Mouse (Mus musculus) urinary bladder, adult 2 months (tissue): ENCODE data around the gene Rgl1. TPM values are rescaled to one million over a fixed set of nuclear protein-coding genes. Genes with fewer than 3 reads are reported as not detected.

ENCODE experiments used
- DNase-seq: peaks from one replicate; pipeline ENCODE4 v3.0.0; 2022; ENCODE audit warnings: low spot score
- polyA plus RNA-seq: library from polyadenylated mRNA; depleted of rRNA; stranded (reverse); fragments of >200 nt; gene quantifications from 2 replicates; pipeline ENCODE4 v1.2.3, GENCODE M21; 2012; rRNA removed

The Rgl1 gene
- polyA plus RNA-seq, 1 experiment = 31.0 TPM

DNA sequence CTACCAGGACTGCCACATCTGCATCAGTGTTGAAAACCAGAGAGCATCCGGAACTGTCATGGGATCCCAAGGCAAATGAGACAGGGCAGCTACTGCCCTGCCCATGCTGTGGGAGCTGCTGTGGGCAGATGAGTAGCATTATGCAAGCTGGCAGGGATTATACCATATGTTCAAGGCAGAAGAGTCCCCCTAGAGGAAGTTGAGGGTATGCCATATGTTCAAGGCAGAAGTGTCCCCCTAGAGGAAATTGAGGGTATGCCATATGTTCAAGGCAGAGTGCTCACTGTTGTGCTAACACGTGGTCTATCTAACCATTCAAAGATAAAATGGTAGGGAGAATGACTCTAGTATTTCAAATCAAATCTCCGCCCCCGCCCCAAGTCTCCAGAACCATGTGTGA lies 254.9 kb downstream of the Rgl1 start:
- DNase-seq = no peak

DNA sequence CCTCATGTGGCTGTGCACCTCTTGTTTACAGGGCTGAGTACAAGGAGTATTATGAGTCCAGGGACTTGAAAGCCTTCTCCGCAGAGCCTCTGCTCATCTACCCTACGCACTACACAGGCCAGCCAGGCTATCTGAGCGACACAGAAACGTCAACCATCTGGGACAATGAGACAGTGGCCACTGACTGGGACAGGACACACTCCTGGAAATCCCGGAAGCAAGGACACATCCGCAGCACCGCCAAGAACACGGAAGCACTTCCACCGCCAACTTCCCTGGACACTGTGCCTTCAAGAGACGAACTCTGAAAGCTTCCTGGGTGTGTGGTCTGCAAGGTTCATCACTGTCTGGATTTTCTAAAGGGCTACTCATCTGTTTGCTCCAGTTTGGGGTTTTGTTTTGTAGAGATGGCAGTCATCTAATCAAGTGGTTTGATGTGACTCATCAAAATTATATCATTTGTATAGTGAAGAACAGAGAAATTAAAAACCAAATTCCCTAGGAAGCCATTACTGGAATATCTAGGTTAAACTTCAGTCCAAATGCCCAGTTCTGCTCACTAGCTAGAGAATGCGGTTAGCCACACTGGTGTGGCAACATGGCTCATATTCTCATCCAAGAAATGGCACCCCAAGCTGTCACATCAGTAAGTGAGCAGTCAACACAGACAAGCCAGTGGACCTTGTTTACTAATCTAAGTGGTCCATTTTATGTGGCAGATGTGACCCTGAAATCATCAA lies 257.5 kb downstream of the Rgl1 start:
- DNase-seq = no peak

DNA sequence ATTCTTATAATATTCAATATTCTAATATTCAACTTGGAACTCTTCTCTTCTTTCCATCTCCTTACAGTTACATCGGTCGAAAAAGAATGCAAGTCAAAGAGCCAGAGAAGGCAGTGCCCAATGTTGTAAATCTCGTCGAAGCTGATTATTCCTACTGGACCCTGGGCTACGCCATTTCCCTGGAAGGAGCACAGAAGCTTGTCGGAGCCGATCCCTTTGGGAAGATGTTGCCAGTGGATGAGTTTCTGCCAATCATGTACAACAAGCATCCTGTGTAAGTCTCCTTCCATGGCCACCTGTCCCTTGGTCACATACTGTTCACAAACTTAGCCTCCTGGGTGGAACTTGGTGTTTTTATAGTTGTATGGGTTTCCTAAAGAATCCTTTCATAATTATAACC lies 259.4 kb downstream of the Rgl1 start:
- no peak for DNase-seq

DNA sequence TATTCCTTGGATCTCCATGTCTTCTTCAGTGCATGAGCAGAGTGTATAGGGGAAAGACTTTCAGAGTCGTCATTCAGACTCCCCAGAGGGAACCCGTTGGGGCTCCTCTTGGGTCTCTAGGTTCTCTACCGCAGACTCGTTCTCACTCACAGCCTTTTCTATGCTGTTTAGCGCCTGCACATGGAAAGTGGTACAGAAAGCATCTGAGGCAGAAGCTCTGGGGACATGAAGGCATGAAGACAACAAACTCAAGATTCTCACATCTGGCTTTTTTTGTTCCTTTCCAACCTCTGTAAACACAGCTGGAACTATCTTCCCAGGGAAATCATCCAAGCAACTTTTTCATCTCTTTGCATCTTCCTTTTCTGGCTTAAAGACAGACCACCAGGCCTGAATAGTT lies 260.0 kb downstream of the Rgl1 start:
- DNase-seq = no peak

DNA sequence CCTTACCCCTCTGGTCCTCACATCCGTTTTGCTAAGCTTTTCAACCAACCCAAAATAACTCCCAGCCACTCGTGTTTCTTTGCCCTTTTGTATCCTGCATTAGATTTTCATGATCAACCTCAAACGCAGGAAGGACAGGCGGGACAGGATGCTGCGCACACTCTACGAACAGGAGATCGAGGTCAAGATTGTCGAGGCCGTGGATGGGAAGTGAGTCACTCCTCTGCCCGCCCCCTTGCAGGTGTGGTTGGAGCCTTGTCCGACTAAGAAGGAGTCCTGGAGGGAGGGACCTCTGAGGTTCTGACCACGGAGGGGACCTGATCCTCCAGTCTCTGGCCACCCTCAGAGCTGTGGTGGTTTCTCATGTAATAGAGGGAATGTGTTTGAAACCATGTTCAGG lies 266.3 kb downstream of the Rgl1 start:
- no peak for DNase-seq

DNA sequence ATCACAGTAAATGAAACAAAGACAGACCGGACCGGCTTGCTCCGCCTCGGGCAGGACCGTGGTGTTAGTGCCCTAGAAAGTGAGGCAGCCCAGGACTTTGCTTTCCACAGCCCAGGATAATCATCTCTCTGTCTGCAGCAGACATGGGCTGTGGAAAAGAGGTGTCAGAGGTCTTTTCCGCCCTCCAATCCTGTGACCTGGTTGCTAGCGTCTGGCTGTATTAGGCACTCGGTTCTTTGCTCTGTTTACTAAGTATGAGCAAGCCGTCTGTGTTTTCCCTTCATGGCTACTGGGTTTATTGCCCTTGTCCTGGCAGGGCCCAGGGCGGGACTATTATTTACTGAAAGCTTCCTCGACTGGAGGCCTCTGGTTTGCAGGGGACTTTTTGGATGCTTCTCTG lies 268.6 kb downstream of the Rgl1 start:
- no peak for DNase-seq

DNA sequence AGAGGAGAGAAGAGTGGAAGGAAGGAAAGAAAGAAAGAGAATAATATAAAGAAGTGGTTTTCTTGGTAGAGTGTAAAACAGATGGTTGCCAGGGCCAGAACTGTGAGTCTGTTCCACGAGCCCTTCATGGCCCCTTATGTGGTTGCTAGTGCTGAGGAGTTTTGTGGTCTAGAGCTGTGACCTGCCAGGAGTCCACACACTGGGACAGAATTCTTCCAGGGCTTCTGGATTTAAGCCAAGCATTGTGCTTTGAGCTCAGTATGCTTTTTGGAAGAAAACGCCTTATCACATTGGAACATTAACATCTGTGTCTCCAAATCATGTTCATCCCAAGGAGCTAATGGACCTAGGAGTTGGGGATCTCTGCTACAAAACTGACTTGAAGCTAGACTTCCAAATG lies 269.3 kb downstream of the Rgl1 start:
- DNase-seq = no peak

DNA sequence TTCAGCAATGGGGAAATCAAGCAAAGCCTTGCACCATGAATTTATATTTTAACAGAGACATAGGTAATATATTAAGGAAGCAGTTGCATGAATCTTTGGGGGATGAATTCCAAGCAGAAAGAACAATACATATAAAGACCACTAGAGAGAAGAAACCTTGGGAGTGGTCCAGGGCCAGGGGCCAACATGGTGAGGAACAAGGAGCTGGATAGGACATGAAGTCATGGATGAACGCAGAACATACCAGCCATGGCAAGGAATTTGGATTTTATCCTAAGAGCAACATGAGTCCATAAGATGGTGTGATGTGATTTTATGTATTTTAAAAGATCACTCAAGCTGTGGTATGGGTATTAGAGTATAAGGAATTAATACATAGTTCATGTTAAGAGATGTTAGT lies 273.9 kb downstream of the Rgl1 start:
- no peak for DNase-seq

DNA sequence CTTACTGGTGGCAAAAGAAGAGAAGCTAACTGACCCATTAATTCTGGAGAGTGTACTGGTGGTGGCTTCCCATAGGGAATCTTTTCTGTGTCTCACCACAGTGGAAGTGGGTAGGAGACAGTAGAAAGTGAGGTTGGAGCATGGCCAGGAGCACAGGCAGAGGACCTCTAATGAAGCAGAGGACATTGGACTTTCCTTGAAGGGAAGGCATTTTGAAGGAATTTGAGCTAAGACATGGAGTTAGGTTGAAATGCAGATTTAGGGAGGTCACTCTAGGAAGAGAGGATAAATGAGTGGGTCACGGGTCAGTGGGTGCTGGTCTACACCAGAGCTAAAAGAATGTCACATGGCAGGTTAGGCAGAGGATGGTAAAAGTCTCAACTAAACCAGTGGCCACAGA lies 275.3 kb downstream of the Rgl1 start:
- no peak for DNase-seq

DNA sequence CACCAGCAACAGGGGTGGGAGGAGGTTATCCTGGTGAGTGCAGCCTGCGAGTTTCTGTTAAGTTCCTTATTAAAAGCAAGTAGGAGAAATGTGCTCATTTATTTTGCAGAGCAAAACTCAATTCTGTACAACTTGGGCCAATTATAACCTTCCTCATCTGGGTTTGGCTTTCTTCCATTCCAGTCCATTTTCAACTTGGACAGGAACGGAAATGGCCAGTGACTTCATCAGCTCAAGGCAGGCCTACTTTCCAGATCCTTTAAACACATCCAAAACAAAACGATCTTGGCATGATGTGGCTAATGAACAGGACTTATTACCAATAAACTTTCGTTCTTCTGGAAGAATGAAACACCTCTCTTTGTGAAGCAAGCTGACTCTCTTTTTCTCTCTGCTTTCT lies 290.0 kb downstream of the Rgl1 start:
- no peak for DNase-seq

DNA sequence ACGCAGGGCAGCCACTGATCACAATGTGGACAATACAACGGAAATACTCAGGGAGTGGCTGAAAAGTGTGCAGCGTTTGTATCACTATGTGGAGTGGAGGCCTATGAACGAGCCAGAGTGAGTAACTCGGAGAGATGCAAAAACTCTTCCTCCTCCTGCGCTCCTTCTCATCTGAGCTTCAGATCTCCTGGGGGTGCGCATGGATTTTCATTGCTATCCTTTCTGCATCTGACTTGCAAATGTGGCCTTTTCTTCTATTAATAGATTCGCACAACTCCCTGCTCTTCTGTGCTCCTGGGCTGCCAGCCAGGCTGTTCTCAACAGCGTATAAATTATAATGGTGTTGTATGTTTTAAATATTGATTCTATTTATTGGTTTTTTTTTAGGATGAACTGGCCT lies 297.7 kb downstream of the Rgl1 start:
- no peak for DNase-seq

Other genes starting within 250 kb of the Rgl1 start
- not detected in 2 replicates for gene Apobec4, start 15.8 kb downstream of the Rgl1 start, polyA plus RNA-seq
- gene Arpc5, start 191 bp upstream of the Rgl1 start, polyA plus RNA-seq = 143 and 180 TPM in 2 replicates
- 7.0 and 8.7 TPM in 2 replicates for gene Ncf2, start 33.8 kb upstream of the Rgl1 start, polyA plus RNA-seq
- gene Smg7, start 136.3 kb upstream of the Rgl1 start, polyA plus RNA-seq = 24.3 and 27.9 TPM in 2 replicates
- 2.2 and 2.5 TPM in 2 replicates for gene Nmnat2, start 188.6 kb upstream of the Rgl1 start, polyA plus RNA-seq